Mouse (Mus musculus): ENCODE data around the gene Tmod1. TPM values are rescaled to one million over a fixed set of nuclear protein-coding genes. Genes with fewer than 3 reads are reported as not detected.

Tmod1 gene
- polyA plus RNA-seq (2011; ENCODE audit: insufficient read depth, insufficient read length, low replicate concordance, missing spikeins), result 41.9 and 46.9 TPM in 2 replicates

DNA sequence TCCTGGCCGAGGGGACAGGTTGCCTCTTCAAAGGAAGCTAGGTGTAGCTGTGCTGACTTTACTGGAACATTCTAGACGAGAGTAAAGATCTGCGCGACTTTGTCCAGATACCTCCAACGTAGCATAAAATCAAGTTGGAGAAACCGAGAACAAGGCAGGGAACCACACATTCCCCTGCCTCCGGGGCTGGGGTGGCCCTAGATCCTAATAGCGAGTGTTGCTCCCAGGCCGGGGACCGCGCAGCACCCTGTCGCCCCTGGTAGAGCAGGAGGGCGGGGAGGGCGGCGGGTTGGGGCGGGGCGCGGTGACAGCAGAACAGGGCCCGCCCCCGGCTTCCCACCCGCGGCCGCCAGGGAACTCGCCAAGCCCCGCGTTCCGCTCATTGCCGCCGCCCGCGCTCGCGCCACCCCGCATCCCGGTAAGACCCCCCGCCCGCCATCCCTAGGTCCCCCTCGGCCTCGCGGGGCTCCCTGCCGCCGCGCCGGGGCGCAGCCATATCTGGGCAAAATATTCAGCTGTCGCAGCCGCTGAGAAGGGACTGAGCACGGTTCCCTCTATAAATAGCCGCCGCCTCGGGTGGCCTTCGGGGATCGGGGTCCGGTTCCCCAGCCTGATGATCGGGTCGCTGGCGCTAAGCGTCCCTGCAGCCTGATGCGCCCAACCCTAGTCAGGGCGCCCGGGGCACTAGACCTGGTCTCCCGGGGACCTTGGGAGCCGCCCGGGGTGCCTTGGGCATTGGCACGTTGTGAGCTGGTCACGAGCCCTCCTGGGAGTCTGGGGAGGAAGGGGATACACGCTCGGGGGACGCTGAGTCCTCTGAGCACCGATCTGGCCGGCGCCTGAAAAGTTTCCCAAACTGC lies at the start of gene Tmod1:
Gene Tmod1, plus strand, starts transcription at position 44 of the 860 bp plus-strand sequence.
- TF ChIP-seq CTCF (IDR thresholded peaks at IDR 0.05; ENCODE audit: control insufficient read depth, insufficient read depth, low read length) (no peak), POLR2A (IDR thresholded peaks at IDR 0.05; ENCODE audit: borderline replicate concordance, control insufficient read depth, low read depth, low read length) (peak; percentile 37; the same call in 1 of the 2 replicates)
- Histone ChIP-seq H3K4me1 (ENCODE audit: control insufficient read depth, insufficient read depth, low read length) (no peaks in the 10 kb centered on the region; the same call in 1 of the 2 replicates), H3K27ac (ENCODE audit: control insufficient read depth, insufficient read depth, low read depth, low read length, poor library complexity) (peak within 1 kb of the TSS; percentile 80), H3K4me3 (replicated peaks; ENCODE audit: control insufficient read depth, low read depth, low read length) (peak within 1 kb of the TSS; percentile 68)
- WGBS, result under 1% methylated on average over 72 of the region's 72 CpGs

- H3K27ac ChIP-seq (ENCODE audit: control insufficient read depth, insufficient read depth, low read depth, low read length, poor library complexity), result no peak overlapping the region
- WGBS, result 79% methylated on average over 6 of the region's 6 CpGs
- no peaks in the 10 kb centered on the region for H3K4me1 ChIP-seq (ENCODE audit: control insufficient read depth, insufficient read depth, low read length)
- H3K4me3 ChIP-seq (replicated peaks; ENCODE audit: control insufficient read depth, low read depth, low read length), result no peak overlapping the region
- TF ChIP-seq CTCF (IDR thresholded peaks at IDR 0.05; ENCODE audit: control insufficient read depth, insufficient read depth, low read length), result no peak
- TF ChIP-seq POLR2A (IDR thresholded peaks at IDR 0.05; ENCODE audit: borderline replicate concordance, control insufficient read depth, low read depth, low read length), result no peak
Measured at GRCm38 (mm10) chr4:45990427-45991135, 48.2 kb upstream of the Tmod1 start.

DNA sequence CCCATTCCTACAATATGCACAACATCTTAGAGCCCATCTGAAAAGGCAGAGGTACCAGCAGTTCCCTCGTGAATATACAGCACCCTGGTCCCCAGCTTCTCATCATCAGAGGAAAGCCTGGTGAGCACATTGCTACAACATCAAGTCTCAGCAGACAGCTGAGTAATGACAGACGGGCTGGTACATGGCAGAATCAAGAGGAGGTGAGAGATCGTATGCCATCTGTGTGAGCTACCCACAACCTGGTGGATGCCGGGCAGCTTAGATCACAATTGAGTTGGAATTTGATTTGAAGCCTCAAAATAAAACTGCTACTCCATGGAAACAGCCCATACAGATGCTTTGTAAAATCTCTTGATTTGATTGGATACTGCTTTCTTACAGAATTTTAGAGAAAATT lies 40.2 kb upstream of the Tmod1 start:
- Histone ChIP-seq H3K4me1 (ENCODE audit: control insufficient read depth, insufficient read depth, low read length) (no peaks in the 10 kb centered on the region; the same call in 1 of the 2 replicates), H3K27ac (ENCODE audit: control insufficient read depth, insufficient read depth, low read depth, low read length, poor library complexity) (no peak overlapping the region), H3K4me3 (replicated peaks; ENCODE audit: control insufficient read depth, low read depth, low read length) (no peak overlapping the region)
- TF ChIP-seq POLR2A (IDR thresholded peaks at IDR 0.05; ENCODE audit: borderline replicate concordance, control insufficient read depth, low read depth, low read length) (no peak), CTCF (IDR thresholded peaks at IDR 0.05; ENCODE audit: control insufficient read depth, insufficient read depth, low read length) (no peak)
- 90% methylated on average over 4 of the region's 4 CpGs for WGBS

GRCm38 (mm10) chr4:46008142-46008793 lies 30.5 kb upstream of the Tmod1 start:
- no peak overlapping the region for H3K27ac ChIP-seq (ENCODE audit: control insufficient read depth, insufficient read depth, low read depth, low read length, poor library complexity)
- H3K4me1 ChIP-seq (ENCODE audit: control insufficient read depth, insufficient read depth, low read length), result no peaks in the 10 kb centered on the region; the same call in 1 of the 2 replicates
- 49% methylated on average over 5 of the region's 5 CpGs for WGBS
- TF ChIP-seq CTCF (IDR thresholded peaks at IDR 0.05; ENCODE audit: control insufficient read depth, insufficient read depth, low read length) (peak; percentile 9; the same call in 1 of the 2 replicates), POLR2A (IDR thresholded peaks at IDR 0.05; ENCODE audit: borderline replicate concordance, control insufficient read depth, low read depth, low read length) (no peak)
- no peak overlapping the region for H3K4me3 ChIP-seq (replicated peaks; ENCODE audit: control insufficient read depth, low read depth, low read length)

DNA sequence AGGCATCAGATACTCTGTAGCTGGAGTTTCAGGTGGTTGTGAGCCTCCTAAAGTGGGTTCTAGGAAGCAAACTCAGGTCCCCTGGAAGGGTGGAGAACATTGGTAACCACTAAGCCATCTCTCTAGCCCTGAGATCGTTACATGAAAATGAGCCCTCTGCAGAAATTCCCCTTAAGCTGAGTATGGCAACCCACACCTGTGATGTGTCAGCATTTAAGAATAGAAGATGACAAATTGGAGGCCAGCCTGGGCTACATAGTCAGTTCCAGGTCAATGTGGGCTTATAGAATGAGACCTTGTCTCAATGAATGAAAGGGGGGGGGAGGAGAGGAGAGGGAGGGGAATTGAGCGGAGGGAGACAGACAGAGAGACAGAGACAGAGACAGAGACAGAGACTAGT lies 27.0 kb upstream of the Tmod1 start:
- WGBS, result 83% methylated on average over 2 of the region's 2 CpGs
- H3K27ac ChIP-seq (ENCODE audit: control insufficient read depth, insufficient read depth, low read depth, low read length, poor library complexity), result no peak overlapping the region
- H3K4me1 ChIP-seq (ENCODE audit: control insufficient read depth, insufficient read depth, low read length), result no peaks in the 10 kb centered on the region; the same call in 1 of the 2 replicates
- H3K4me3 ChIP-seq (replicated peaks; ENCODE audit: control insufficient read depth, low read depth, low read length), result no peak overlapping the region
- TF ChIP-seq POLR2A (IDR thresholded peaks at IDR 0.05; ENCODE audit: borderline replicate concordance, control insufficient read depth, low read depth, low read length) (no peak), CTCF (IDR thresholded peaks at IDR 0.05; ENCODE audit: control insufficient read depth, insufficient read depth, low read length) (no peak)

GRCm38 (mm10) chr4:46015605-46016004 lies 23.1 kb upstream of the Tmod1 start:
- Histone ChIP-seq H3K4me3 (replicated peaks; ENCODE audit: control insufficient read depth, low read depth, low read length) (no peak overlapping the region), H3K27ac (ENCODE audit: control insufficient read depth, insufficient read depth, low read depth, low read length, poor library complexity) (no peak overlapping the region), H3K4me1 (ENCODE audit: control insufficient read depth, insufficient read depth, low read length) (no peaks in the 10 kb centered on the region)
- TF ChIP-seq POLR2A (IDR thresholded peaks at IDR 0.05; ENCODE audit: borderline replicate concordance, control insufficient read depth, low read depth, low read length) (no peak), CTCF (IDR thresholded peaks at IDR 0.05; ENCODE audit: control insufficient read depth, insufficient read depth, low read length) (no peak)
- 71% methylated on average over 1 of the region's 1 CpGs for WGBS

DNA sequence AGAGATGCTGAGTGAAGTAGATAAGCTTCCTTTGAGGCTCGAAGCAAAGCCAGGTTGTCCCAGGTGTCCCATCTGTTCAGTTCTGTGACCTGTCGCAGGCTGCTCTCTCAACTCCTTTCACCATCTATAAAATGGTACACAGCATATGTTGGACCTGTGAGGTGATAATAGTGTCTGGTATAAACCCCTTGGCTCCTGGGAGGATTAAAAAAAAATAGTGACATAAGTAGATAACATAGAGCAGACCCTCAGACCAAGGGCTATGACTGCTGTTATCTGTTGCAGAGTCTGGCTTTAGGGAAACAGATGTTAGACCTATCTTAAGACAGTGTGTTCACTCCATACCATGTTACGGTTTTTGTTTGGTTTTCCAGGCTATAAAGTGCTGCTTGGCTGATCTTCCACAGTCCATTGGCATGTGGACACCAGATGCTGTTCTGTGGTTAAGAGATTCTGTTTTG lies 15.7 kb upstream of the Tmod1 start:
- WGBS, result 65% methylated on average over 3 of the region's 3 CpGs
- TF ChIP-seq CTCF (IDR thresholded peaks at IDR 0.05; ENCODE audit: control insufficient read depth, insufficient read depth, low read length) (no peak), POLR2A (IDR thresholded peaks at IDR 0.05; ENCODE audit: borderline replicate concordance, control insufficient read depth, low read depth, low read length) (no peak)
- H3K4me3 ChIP-seq (replicated peaks; ENCODE audit: control insufficient read depth, low read depth, low read length), result no peak overlapping the region
- H3K27ac ChIP-seq (ENCODE audit: control insufficient read depth, insufficient read depth, low read depth, low read length, poor library complexity), result no peak overlapping the region
- H3K4me1 ChIP-seq (ENCODE audit: control insufficient read depth, insufficient read depth, low read length), result no peaks in the 10 kb centered on the region

Data from bone marrow, adult 2 months (tissue).